Mouse (Mus musculus) liver (tissue): Measurements from ENCODE around the gene Hs3st4.
A peak's percentile ranks its signal among the peaks of the same experiment; 100 is the strongest.

Source experiments
- DNase-seq: peaks from one replicate; pipeline ENCODE4 v3.0.0-alpha.2; 2020; ENCODE audit warnings: mixed read lengths

The Hs3st4 gene

DNA sequence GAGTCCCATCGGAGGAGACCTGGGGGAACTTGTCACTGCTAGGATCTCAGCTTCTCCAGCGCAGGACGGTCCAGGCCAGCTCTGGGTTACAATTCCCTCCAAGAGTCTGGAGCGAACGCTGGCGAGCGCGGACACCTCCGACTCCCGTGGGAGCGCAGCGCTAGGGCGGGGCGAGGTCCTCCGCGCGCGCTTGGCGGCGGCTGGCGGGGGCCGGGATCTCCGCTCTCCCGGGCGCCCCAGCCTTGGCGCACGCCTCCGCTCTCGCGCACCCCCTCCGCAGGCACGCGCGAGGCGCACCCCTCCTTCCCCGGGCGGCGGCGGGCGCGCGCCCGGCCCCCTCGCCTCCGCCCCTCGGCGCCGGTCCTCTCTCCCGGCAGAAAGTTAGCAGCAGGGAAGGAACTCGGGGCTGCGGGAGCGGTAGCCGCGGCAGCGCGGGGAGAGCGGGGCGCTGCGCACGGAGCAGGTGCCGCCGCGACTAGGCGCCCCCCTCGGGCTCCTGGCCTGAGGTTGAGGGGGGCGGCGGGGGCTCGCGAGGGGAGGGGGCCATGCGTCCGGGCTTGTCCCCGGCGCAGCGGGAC is at the start of gene Hs3st4:
TSS of gene Hs3st4 (plus strand) at position 409 of the 578 bp plus-strand sequence.
- DNase-seq, result peak; percentile 3

- DNase-seq, result no peak
These were observed 35.8 kb upstream of the Hs3st4 start for GRCm38 (mm10) chr7:123946836-123947235.

DNA sequence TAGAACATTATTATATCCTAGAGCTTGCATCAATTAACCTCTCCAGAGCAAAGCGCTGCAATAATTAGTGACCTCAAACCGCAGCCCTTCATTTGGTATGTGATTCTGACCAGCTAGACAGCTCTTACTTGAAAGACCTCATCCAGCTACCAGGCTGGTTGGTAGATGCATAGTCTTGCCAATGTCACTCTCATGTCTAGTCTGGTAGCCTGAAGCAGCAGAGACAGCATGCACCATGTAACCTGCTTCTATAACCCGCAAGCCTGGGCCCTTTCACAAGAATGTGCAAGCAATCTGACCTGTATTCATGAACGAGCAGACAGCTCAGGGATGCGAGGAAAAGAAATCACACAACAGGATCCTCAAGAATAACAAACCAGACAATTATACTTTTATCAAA is 19.6 kb upstream of the Hs3st4 start:
- DNase-seq, result no peak

GRCm38 (mm10) chr7:123964559-123965142 is 18.0 kb upstream of the Hs3st4 start:
- DNase-seq, result no peak

GRCm38 (mm10) chr7:123965515-123965914 is 17.2 kb upstream of the Hs3st4 start:
- no peak for DNase-seq

DNA sequence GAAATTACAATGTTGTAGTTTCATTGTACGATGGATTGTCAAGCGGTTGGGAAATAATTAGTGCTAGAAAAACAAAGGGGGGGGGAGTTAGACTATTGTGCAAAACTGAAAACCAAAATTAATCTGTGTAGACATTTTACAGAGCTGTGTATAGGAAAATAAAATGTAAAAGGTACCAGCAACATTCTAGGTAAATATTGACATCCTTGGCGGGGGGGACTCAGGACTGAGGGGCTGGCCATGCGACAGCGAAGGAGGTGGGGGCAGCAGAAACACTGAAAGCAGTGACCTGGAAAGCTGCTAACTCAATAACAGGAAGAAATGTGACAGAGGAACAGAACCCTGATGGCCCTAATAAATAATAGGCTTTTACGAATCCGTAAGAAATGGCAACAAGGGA is 7.2 kb upstream of the Hs3st4 start:
- no peak for DNase-seq

- DNase-seq, result no peak
These were observed 1.2 kb upstream of the Hs3st4 start for GRCm38 (mm10) chr7:123981435-123981834.

- no peak for DNase-seq
These were observed 659 bp upstream of the Hs3st4 start for GRCm38 (mm10) chr7:123982010-123982409.

DNA sequence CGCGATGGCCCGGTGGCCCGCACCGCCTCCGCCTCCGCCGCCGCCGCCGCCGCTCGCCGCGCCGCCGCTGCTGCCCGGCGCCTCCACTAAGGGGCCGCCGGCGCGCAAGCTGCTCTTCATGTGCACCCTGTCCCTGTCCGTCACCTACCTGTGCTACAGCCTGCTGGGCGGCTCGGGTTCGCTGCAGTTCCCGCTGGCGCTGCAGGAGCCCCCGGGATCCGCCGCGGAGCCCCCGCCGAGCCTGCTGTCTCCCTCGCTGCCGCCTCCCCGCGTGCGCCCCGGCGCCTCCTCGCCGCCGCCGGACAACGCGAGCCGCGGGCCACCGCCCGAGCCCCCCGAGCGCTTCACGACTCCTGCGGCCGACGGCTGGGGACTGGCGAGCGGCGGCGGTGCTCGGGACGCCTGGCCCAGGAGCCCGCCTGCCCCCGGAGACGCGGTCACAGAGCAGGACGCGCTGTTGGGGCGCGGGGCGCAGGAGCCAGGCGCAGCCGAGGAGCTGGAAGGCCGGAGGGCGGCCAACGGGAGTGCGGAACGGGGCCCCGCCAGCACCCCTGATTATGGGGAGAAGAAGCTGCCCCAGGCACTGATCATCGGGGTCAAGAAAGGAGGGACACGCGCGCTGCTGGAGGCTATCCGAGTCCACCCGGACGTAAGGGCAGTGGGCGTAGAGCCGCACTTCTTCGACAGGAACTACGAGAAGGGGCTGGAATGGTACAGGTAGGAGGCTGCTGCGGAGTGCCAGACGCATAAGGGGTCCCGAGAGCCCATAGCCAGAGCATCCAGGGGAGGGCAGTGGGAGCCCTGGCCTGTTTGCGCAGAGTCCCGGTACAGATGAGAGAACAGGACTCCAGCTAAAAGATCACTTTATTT is 743 bp downstream of the Hs3st4 start:
- peak; percentile 5 for DNase-seq

GRCm38 (mm10) chr7:123992121-123992520 is 9.5 kb downstream of the Hs3st4 start:
- DNase-seq, result no peak

- no peak for DNase-seq
These were observed 14.6 kb downstream of the Hs3st4 start for GRCm38 (mm10) chr7:123997266-123997665.

- DNase-seq, result no peak
These were observed 15.9 kb downstream of the Hs3st4 start for GRCm38 (mm10) chr7:123998601-123999000.

DNA sequence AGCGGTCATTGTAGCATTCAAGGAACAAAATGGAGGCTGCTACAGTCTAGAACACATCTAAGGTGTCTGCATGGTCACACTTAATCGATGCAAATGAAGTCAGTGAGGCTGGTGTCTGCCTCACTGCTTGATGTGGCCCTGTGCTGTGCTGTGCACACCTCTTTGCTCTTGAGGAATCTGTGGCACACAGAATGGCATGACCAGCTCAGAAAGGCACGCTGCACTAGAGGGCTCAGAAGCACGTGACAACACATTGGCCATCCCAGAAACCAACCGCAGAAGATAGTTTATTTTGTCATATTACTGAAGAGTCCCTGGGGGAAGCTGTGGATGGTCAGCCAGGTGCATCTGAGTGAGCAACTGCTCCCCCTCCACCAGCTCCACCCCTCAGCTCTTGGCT is 44.2 kb downstream of the Hs3st4 start:
- DNase-seq, result no peak

- no peak for DNase-seq
These were observed 49.6 kb downstream of the Hs3st4 start for GRCm38 (mm10) chr7:124032236-124032635.

DNA sequence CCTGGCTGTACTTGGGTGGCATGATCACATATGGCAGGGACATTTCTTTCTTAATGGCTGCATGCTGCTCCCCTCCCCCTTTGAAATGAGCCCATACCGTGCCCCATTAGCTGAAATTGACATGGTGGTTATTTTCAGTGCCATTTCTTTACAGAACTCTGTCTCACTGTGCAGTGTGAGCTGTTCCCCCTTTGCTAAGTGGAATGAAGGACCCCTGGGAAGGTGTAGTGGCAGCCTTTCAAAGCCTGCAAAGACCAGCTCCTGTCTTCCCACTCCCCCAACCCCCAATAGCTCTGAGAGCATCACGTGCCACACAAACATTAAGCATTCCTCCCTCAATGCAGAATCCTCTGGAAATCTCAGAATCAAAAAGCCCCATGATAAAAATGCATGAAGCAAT is 50.7 kb downstream of the Hs3st4 start:
- DNase-seq, result no peak

GRCm38 (mm10) chr7:124037281-124037700 is 54.6 kb downstream of the Hs3st4 start:
- DNase-seq, result no peak

GRCm38 (mm10) chr7:124039142-124039541 is 56.5 kb downstream of the Hs3st4 start:
- DNase-seq, result no peak

DNA sequence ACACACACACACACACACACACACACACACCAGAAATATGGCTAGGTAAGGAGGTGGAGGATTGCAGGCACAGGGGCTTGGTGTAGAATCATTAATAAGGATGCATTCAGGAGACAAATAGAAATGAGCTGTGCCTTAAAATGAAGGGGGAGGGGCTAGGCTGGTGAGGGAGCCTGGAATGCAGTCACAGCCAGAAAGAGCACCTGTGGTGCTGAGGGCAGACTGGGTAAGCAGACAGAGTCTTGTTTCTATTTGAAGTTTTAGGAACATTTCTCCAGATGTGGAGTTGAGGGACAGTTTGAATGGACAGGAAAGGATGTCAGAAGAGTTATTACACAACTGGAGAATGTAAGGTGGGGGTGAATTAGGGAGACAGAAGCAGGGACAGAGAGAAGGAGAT is 64.7 kb downstream of the Hs3st4 start:
- no peak for DNase-seq

DNA sequence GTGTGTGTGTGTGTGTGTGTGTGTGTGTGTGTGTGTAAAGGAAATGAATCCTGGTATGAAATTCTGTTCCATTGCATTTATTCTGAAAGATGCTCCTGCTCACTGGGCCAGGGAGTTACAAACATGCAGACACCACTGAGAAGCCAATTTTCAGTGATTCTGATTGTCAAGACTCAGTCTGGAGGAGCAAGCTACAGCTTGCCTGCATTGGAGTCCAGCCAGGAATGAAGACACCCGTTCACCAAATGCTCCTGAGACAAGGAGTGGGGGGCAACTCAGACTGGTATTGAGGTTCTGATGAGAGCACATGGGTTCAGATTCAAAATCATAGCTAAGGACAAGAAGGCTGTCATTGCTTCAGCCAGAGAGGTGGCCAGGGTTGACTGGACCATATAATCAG is 66.3 kb downstream of the Hs3st4 start:
- no peak for DNase-seq

GRCm38 (mm10) chr7:124050421-124050820 is 67.8 kb downstream of the Hs3st4 start:
- DNase-seq, result no peak

DNA sequence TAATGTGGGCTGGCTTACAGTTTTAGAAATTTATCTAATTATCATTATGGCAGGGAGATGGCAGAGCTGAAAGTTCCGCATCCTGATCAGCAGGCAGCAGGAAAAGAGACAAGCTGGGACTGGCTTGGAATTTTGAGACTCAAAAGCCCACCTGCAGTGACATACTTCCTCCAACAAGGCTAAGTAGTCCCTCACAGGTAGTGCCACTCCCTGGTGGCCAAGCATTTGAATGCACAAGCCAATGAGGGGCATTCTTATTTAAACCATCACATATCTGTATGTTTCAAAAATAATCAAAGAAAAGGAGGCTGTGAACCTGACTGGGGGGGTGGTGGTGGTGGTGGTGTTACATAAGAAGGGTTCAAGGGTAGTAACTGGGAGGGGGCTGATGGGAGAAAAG is 101.1 kb downstream of the Hs3st4 start:
- no peak for DNase-seq

DNA sequence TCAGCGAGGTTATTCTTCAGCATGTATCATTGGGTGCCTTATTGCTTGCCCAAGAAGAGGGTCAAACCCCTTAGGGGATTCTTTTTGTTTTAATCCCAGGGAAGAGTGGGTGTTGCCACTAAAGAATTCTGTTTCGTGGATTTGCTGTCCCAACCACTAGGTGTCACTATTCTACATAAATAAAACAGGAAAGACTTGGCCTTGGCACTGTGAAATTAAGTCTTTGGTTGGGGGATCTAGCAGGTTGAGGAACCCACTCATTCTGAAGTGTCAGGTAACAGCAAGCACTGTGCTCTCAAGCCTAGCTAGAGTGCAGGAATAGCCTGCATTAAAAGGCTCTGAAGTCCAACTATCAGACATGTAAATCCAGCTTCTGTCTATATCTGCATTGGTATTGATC is 146.3 kb downstream of the Hs3st4 start:
- DNase-seq, result no peak

- no peak for DNase-seq
These were observed 148.6 kb downstream of the Hs3st4 start for GRCm38 (mm10) chr7:124131312-124131711.

GRCm38 (mm10) chr7:124136133-124136532 is 153.5 kb downstream of the Hs3st4 start:
- DNase-seq, result no peak
